Mouse (Mus musculus) gastrocnemius, adult 8-10 months (tissue): Measurements from ENCODE around the gene Slc25a34. TPM values are rescaled to one million over a fixed set of nuclear protein-coding genes. Genes with fewer than 3 reads are reported as not detected.

Experiments used
- DNase-seq, 2 experiments: peaks; one replicate each; pipeline ENCODE4 v3.0.0; 2022; ENCODE audit warnings: low spot score in 2 of 2
- total RNA-seq, 4 experiments: library from RNA; stranded (reverse); gene quantifications; 2 replicates each; pipeline ENCODE4 v1.2.4; 2022

The Slc25a34 gene
- total RNA-seq, 4 experiments from 2014 or later, result 9.2 to 14.0 (median 12.3) TPM

- no peak for DNase-seq
Observed at GRCm38 (mm10) chr4:141618565-141619243, 4.9 kb downstream of the Slc25a34 start, which contains the start of gene Tmem82. Tmem82 (minus strand) TSS chr4:141618633.

- DNase-seq, result no peak
Observed at GRCm38 (mm10) chr4:141617863-141618564, 5.6 kb downstream of the Slc25a34 start.

GRCm38 (mm10) chr4:141617299-141617698, 6.3 kb downstream of the Slc25a34 start:
- peak; percentile 39 to 56 for DNase-seq

- no peak for DNase-seq
Observed at GRCm38 (mm10) chr4:141616811-141617210, 6.8 kb downstream of the Slc25a34 start.

- no peak for DNase-seq
Observed at GRCm38 (mm10) chr4:141614946-141615345, 8.7 kb downstream of the Slc25a34 start.

GRCm38 (mm10) chr4:141609538-141609937, 14.1 kb downstream of the Slc25a34 start:
- no peak for DNase-seq

GRCm38 (mm10) chr4:141605861-141606260, 17.8 kb downstream of the Slc25a34 start, which contains the start of gene Fblim1:
Fblim1 (minus strand) TSS chr4:141606096.
- DNase-seq, result no peak

GRCm38 (mm10) chr4:141605421-141605820, 18.2 kb downstream of the Slc25a34 start:
- DNase-seq, result no peak

GRCm38 (mm10) chr4:141604493-141604892, 19.1 kb downstream of the Slc25a34 start:
- no peak for DNase-seq

- no peak for DNase-seq
Observed at GRCm38 (mm10) chr4:141603921-141604320, 19.7 kb downstream of the Slc25a34 start.

GRCm38 (mm10) chr4:141602523-141603223, 20.9 kb downstream of the Slc25a34 start:
- no peak for DNase-seq

GRCm38 (mm10) chr4:141601148-141601862, 22.3 kb downstream of the Slc25a34 start:
- DNase-seq, result no peak

GRCm38 (mm10) chr4:141600364-141600763, 23.3 kb downstream of the Slc25a34 start:
- DNase-seq, result no peak

GRCm38 (mm10) chr4:141599251-141600141, 24.1 kb downstream of the Slc25a34 start:
- DNase-seq, result no peak

- DNase-seq, result no peak
Observed at GRCm38 (mm10) chr4:141598894-141599250, 24.7 kb downstream of the Slc25a34 start.

- DNase-seq, result no peak
Observed at GRCm38 (mm10) chr4:141598199-141598893, 25.3 kb downstream of the Slc25a34 start.

GRCm38 (mm10) chr4:141596700-141597328, 26.8 kb downstream of the Slc25a34 start:
- no peak for DNase-seq

GRCm38 (mm10) chr4:141595605-141596268, 27.9 kb downstream of the Slc25a34 start:
- no peak for DNase-seq

- DNase-seq, result no peak
Observed at GRCm38 (mm10) chr4:141595138-141595537, 28.5 kb downstream of the Slc25a34 start.
